Mouse (Mus musculus): ENCODE measurements around the gene Dkk3. TPM values are rescaled to one million over a fixed set of nuclear protein-coding genes. Genes with fewer than 3 reads are reported as not detected.
"Not testable (repeated sequence)": the region's sequence is repeated elsewhere in the genome, so short reads cannot be mapped to it uniquely, and the experiment has no call there.

Dkk3 gene
- polyA plus RNA-seq, 1 experiment: 0.32 TPM

GRCm38 (mm10) chr7:112094923-112095322 is 63.9 kb downstream of the Dkk3 start:
- H3K27ac ChIP-seq (replicated peaks; ENCODE audit: low read depth, low read length); H3K4me3 ChIP-seq (ENCODE audit: insufficient read depth, low read depth, low read length); H3K4me1 ChIP-seq (ENCODE audit: control insufficient read depth, insufficient read depth, insufficient read length, low read length): not testable (repeated sequence)

DNA sequence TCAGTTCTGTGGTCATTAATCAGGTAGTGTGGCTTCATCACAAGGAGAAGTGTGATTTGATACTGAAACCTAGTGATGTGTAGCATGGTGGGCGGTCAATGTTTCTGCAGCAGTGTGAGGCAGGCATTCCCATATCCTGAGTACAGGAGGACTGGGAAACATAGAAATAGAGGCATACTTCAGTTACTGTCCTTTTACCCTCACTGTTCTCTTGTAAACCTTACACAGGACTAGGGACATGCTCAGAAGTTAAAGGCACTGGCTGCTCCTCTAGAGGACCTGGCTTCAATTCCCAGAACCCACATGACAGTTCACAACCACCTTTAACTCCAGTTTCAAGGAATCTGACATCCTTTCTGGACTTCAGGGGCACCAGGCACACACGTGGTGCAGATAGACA is 72.7 kb downstream of the Dkk3 start:
- Histone ChIP-seq H3K27ac (replicated peaks; ENCODE audit: low read depth, low read length) (no peak overlapping the region), H3K4me3 (ENCODE audit: insufficient read depth, low read depth, low read length) (no peak overlapping the region), H3K4me1 (ENCODE audit: control insufficient read depth, insufficient read depth, insufficient read length, low read length) (no peaks in the 10 kb centered on the region)

DNA sequence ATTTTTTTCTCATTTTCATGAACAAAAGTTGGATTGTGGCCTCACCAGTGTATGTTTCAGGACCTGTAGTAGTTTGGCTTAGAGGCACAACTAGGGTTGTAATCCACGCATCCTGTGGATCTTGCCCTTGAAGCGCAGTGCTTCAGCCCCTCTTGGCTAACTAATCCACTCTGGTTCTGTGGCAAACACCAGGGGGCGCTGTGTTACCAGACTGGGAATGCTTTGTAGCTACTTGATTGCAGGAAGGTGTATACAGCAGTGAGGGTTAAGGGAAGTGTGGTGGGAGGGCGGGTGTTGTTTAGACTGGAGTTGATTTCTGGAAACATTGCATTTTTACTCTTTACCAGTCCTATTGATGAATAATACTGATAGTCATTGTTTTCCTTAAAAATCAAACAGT is 73.8 kb downstream of the Dkk3 start:
- Histone ChIP-seq H3K4me1 (ENCODE audit: control insufficient read depth, insufficient read depth, insufficient read length, low read length) (no peaks in the 10 kb centered on the region), H3K27ac (replicated peaks; ENCODE audit: low read depth, low read length) (no peak overlapping the region), H3K4me3 (ENCODE audit: insufficient read depth, low read depth, low read length) (no peak overlapping the region)

GRCm38 (mm10) chr7:112084222-112084621 is 74.6 kb downstream of the Dkk3 start:
- Histone ChIP-seq H3K27ac (replicated peaks; ENCODE audit: low read depth, low read length) (no peak overlapping the region), H3K4me3 (ENCODE audit: insufficient read depth, low read depth, low read length) (no peak overlapping the region), H3K4me1 (ENCODE audit: control insufficient read depth, insufficient read depth, insufficient read length, low read length) (no peaks in the 10 kb centered on the region)

GRCm38 (mm10) chr7:112082636-112083035 is 76.2 kb downstream of the Dkk3 start:
- H3K27ac ChIP-seq (replicated peaks; ENCODE audit: low read depth, low read length): no peak overlapping the region
- H3K4me3 ChIP-seq (ENCODE audit: insufficient read depth, low read depth, low read length): no peak overlapping the region
- no peaks in the 10 kb centered on the region for H3K4me1 ChIP-seq (ENCODE audit: control insufficient read depth, insufficient read depth, insufficient read length, low read length)

DNA sequence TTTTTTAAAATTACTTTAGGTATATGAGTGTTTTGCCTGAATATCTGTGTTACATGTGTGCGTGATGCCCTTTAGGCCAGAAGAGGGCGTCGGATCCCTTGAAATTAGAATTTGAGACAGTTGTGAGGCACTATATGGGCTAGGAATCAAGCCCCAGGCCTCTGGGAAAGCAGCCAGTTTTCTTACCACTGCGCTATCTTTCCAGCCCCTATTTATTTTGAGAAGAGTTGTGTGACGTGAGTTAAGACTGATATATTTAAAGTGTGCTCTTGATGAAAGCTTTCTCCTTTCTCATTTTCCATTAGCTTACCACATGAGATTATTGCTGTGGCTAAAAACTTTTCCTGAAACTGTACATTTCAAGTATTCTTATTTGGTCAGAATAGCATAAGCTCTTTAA is 84.0 kb downstream of the Dkk3 start:
- no peaks in the 10 kb centered on the region for H3K4me1 ChIP-seq (ENCODE audit: control insufficient read depth, insufficient read depth, insufficient read length, low read length)
- H3K4me3 ChIP-seq (ENCODE audit: insufficient read depth, low read depth, low read length): no peak overlapping the region
- no peak overlapping the region for H3K27ac ChIP-seq (replicated peaks; ENCODE audit: low read depth, low read length)

Other genes with a start within 250 kb of the Dkk3 start
- 37.8 and 39.5 TPM in 2 replicates for gene Usp47, start 135.6 kb downstream of the Dkk3 start, polyA plus RNA-seq (2012; ENCODE audit: insufficient read depth, insufficient read length, missing spikeins)
- 11.3 and 18.7 TPM in 2 replicates for gene Mical2, start 66.8 kb upstream of the Dkk3 start, polyA plus RNA-seq (2012; ENCODE audit: insufficient read depth, insufficient read length, missing spikeins)